Mouse (Mus musculus) midbrain, embryonic 13.5 days (tissue): ENCODE results near the gene Cpa5. TPM values are rescaled to one million over a fixed set of nuclear protein-coding genes. Genes with fewer than 3 reads are reported as not detected.

ENCODE experiments used
- ATAC-seq: fragments of 200-750 bp; cut with Nextera tagmentation; 2 replicates; pipeline ENCODE4 v1.8.0; 2017; ENCODE audit warnings: mild to moderate bottlenecking, moderate TSS enrichment, moderate library complexity
- H3K27ac ChIP-seq: fragments of 300-500 bp; sonication (generic); 2 replicates; pipeline ENCODE4 v1.5.1; 2015; ENCODE audit warnings: inconsistent platforms, mild to moderate bottlenecking, moderate library complexity
- H3K27me3 ChIP-seq: fragments of 300-500 bp; sonication (generic); 2 replicates; pipeline ENCODE4 v1.6.1; 2015; ENCODE audit warnings: mild to moderate bottlenecking, inconsistent platforms
- H3K36me3 ChIP-seq: fragments of 300-500 bp; sonication (generic); 2 replicates; pipeline ENCODE4 v1.6.1; 2015; ENCODE audit warnings: mild to moderate bottlenecking, inconsistent platforms
- H3K4me1 ChIP-seq: fragments of 300-500 bp; sonication (generic); replicated peaks from 2 replicates; pipeline ENCODE4 v1.6.1; 2015; ENCODE audit warnings: inconsistent platforms
- H3K4me2 ChIP-seq: fragments of 300-500 bp; sonication (generic); replicated peaks from 2 replicates; pipeline ENCODE4 v1.6.1; 2015; ENCODE audit warnings: moderate library complexity, mild to moderate bottlenecking, inconsistent platforms
- H3K4me3 ChIP-seq: fragments of 300-500 bp; sonication (generic); replicated peaks from 2 replicates; pipeline ENCODE4 v1.5.1; 2015; ENCODE audit warnings: mild to moderate bottlenecking, inconsistent platforms
- H3K9ac ChIP-seq: fragments of 300-500 bp; sonication (generic); replicated peaks from 2 replicates; pipeline ENCODE4 v1.6.1; 2015; ENCODE audit warnings: mild to moderate bottlenecking, inconsistent platforms
- H3K9me3 ChIP-seq: fragments of 300-500 bp; sonication (generic); 2 replicates; pipeline ENCODE4 v1.6.1; 2016; ENCODE audit warnings: mild to moderate bottlenecking, inconsistent platforms
- WGBS: fragments of 180-500 bp; shearing (Covaris S2); methylation state at CpG from one replicate; pipeline ENCODE4 v1.1.7; 2015; 5-methylcytosine and 5-hydroxymethylcytosine counted together
- polyA plus RNA-seq: library from polyadenylated mRNA; unstranded; fragments of >200 nt; fragmentation: Nextera tagmentation; extraction: Ambion mirVana; gene quantifications from 2 replicates; pipeline ENCODE4 v1.2.1, GENCODE M21; 2015

Cpa5 gene
- 0.10 TPM in 1 of 2 replicates, not detected in the other for polyA plus RNA-seq

DNA sequence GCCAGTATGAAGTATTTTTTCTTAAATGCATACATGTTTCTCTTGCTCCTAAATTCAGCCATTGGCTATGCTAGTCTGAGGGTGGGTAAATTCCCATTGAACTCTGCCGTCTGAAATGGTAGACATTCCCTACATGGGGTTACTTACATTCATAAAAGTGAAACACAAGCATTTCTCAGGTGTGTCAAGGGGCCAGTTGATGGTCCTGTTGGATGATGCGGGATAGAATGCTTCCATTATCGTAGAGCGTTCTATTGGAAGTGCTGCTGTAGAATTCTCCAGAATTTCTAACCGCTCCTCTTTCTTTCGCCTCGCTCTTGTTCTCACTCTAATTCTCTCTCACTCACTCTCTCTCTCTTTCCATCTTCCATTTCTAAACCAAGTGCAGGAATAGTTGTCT, at the start of gene Cpa5:
Gene Cpa5, plus strand, starts transcription at position 301 of the 400 bp plus-strand sequence.
- 79% methylated on average over 7 of the region's 7 CpGs for WGBS
- H3K27ac ChIP-seq = 0 out of 2 replicates have a peak within 1 kb of the TSS, but pooled peaks have one; percentile 1

GRCm38 (mm10) chr6:30562132-30562531, 48.7 kb upstream of the Cpa5 start:
- Histone ChIP-seq H3K4me2 (no peak overlapping the region), H3K27ac (no peak overlapping the region), H3K27me3 (no peaks in the 10 kb centered on the region), H3K9me3 (no peaks in the 10 kb centered on the region), H3K4me3 (no peak overlapping the region), H3K9ac (no peak overlapping the region), H3K4me1 (no peaks in the 10 kb centered on the region), H3K36me3 (no peaks in the 10 kb centered on the region)
- ATAC-seq = no peak
- WGBS = 79% methylated on average over 4 of the region's 4 CpGs

More for the DNA sequence above, at the start of gene Cpa5:
- no peak for ATAC-seq
- Histone ChIP-seq H3K4me3 (no peak within 1 kb of the TSS), H3K9ac (no peak within 1 kb of the TSS), H3K4me2 (no peak within 1 kb of the TSS), H3K27me3 (no peaks in the 10 kb centered on the region), H3K36me3 (no peaks in the 10 kb centered on the region), H3K9me3 (no peaks in the 10 kb centered on the region), H3K4me1 (peaks cover 14% of the 10 kb centered on the region)

- Histone ChIP-seq H3K9ac (no peak overlapping the region), H3K4me3 (no peak overlapping the region), H3K27ac (no peak overlapping the region), H3K4me2 (no peak overlapping the region), H3K4me1 (no peaks in the 10 kb centered on the region), H3K36me3 (no peaks in the 10 kb centered on the region), H3K9me3 (no peaks in the 10 kb centered on the region), H3K27me3 (no peaks in the 10 kb centered on the region)
- no peak for ATAC-seq
- WGBS = 90% methylated on average over 6 of the region's 6 CpGs
These were observed 47.2 kb upstream of the Cpa5 start for GRCm38 (mm10) chr6:30563575-30563974.

DNA sequence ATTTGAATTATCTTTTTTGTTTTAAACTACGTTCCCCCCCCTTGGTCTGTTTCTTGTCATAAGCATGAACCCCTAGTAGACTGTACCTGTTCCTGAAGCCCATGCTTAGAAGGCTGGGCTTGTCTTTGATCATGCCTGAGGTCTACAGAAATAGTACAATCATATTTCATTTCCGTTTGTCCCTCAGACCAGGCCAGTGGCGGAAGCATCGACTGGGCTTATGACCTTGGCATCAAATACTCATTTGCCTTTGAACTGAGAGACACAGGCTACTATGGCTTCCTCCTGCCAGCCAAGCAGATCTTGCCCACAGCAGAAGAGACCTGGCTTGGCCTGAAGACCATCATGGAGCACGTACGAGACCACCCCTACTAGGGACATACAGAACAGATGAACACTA, 46.8 kb upstream of the Cpa5 start:
- 92% methylated on average over 6 of the region's 6 CpGs for WGBS
- no peak overlapping the region for H3K9ac ChIP-seq
- H3K4me3 ChIP-seq = no peak overlapping the region
- no peak overlapping the region for H3K27ac ChIP-seq
- H3K9me3 ChIP-seq = no peaks in the 10 kb centered on the region
- no peak overlapping the region for H3K4me2 ChIP-seq
- H3K4me1 ChIP-seq = no peaks in the 10 kb centered on the region
- no peaks in the 10 kb centered on the region for H3K36me3 ChIP-seq
- no peaks in the 10 kb centered on the region for H3K27me3 ChIP-seq
- no peak for ATAC-seq

DNA sequence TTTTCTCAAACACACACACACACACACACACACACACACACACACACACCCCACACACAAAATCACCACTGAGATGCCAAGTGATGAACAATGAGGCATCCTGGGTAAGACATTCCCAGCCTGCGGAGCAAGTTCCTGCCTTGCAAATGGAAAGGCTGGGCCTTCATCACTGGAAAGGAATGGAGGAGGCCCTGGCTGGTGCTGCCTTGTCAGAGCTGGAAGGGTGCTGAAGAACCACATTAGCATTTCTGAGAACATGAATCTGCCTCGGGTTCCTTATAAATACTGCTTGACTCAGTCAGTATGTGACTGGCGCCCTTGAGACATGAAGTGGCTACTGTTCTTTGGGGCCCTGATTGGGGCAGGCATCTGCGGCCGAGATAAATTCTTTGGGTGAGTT, 42.7 kb upstream of the Cpa5 start, which contains the start of gene Cpa4:
Gene Cpa4, plus strand, starts transcription at position 301 of the 400 bp plus-strand sequence.
- no peak for ATAC-seq
- Histone ChIP-seq H3K9me3 (no peaks in the 10 kb centered on the region), H3K4me1 (peaks cover 10% of the 10 kb centered on the region), H3K27me3 (no peaks in the 10 kb centered on the region), H3K4me2 (no peak within 1 kb of the TSS), H3K9ac (no peak within 1 kb of the TSS), H3K4me3 (no peak within 1 kb of the TSS), H3K36me3 (no peaks in the 10 kb centered on the region), H3K27ac (no peak within 1 kb of the TSS)
- 79% methylated on average over 5 of the region's 5 CpGs for WGBS

DNA sequence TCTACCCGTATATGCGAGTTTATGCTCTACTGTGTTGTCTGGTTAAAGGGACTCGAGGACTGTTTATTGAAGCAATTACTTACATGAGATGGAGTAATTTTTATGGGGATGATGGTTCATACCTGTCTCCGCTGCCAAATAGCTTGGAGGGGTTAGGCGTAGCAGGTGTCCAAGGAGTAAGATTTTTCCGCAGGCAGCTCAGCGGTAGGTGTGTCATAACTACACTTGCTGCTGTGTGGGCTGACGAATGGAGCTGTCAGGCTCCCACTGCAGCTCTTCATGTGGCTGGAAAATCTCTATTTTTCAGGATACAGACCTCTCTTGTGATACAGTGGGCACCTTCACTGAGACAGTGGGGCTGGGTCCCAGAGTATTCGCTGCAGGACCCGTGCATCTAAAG, 41.5 kb upstream of the Cpa5 start:
- 92% methylated on average over 10 of the region's 10 CpGs for WGBS
- H3K4me2 ChIP-seq = no peak overlapping the region
- no peaks in the 10 kb centered on the region for H3K9me3 ChIP-seq
- H3K9ac ChIP-seq = no peak overlapping the region
- no peaks in the 10 kb centered on the region for H3K27me3 ChIP-seq
- H3K4me3 ChIP-seq = no peak overlapping the region
- no peaks in the 10 kb centered on the region for H3K36me3 ChIP-seq
- ATAC-seq = no peak
- H3K4me1 ChIP-seq = peaks cover 17% of the 10 kb centered on the region
- no peak overlapping the region for H3K27ac ChIP-seq

DNA sequence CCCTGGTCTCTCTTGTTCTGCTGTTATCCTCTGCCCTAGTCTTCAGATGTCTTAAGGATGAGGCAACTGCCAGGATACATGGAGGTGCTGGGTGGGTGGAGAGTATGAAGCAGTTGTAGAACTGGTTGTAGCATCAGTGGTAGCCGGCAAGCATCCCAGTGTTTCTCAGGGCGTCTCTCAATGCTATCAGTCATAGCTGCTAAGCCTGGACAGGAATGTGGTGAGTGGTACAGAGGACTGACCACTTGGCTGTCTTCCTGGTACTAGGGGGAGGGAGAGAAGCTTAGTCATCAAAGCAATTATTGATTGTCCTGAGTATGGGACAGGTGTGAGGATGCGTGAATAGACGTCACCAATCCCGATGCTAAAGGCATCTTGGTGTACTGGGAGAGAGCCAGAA, 40.8 kb upstream of the Cpa5 start:
- H3K4me1 ChIP-seq = peaks cover 17% of the 10 kb centered on the region
- WGBS = 96% methylated on average over 5 of the region's 5 CpGs
- ATAC-seq = no peak
- no peaks in the 10 kb centered on the region for H3K36me3 ChIP-seq
- H3K27me3 ChIP-seq = no peaks in the 10 kb centered on the region
- H3K27ac ChIP-seq = no peak overlapping the region
- H3K4me3 ChIP-seq = no peak overlapping the region
- no peaks in the 10 kb centered on the region for H3K9me3 ChIP-seq
- no peak overlapping the region for H3K9ac ChIP-seq
- H3K4me2 ChIP-seq = no peak overlapping the region

GRCm38 (mm10) chr6:30572456-30573311, 38.1 kb upstream of the Cpa5 start:
- peak overlapping the region; percentile 74 for H3K27ac ChIP-seq
- 24% methylated on average over 20 of the region's 20 CpGs for WGBS
- peak; percentile 95 for ATAC-seq

GRCm38 (mm10) chr6:30573380-30573779, 37.4 kb upstream of the Cpa5 start:
- Histone ChIP-seq H3K36me3 (no peaks in the 10 kb centered on the region), H3K4me2 (no peak overlapping the region), H3K4me3 (no peak overlapping the region), H3K27me3 (no peaks in the 10 kb centered on the region), H3K4me1 (peaks cover 17% of the 10 kb centered on the region), H3K9ac (no peak overlapping the region), H3K9me3 (no peaks in the 10 kb centered on the region), H3K27ac (peak overlapping the region; percentile 71)
- no peak for ATAC-seq
- WGBS = 67% methylated on average over 5 of the region's 5 CpGs

More at GRCm38 (mm10) chr6:30572456-30573311, 38.1 kb upstream of the Cpa5 start:
- H3K27me3 ChIP-seq = no peaks in the 10 kb centered on the region
- no peaks in the 10 kb centered on the region for H3K36me3 ChIP-seq
- H3K4me1 ChIP-seq = peaks cover 17% of the 10 kb centered on the region
- no peak overlapping the region for H3K9ac ChIP-seq
- H3K4me3 ChIP-seq = no peak overlapping the region
- H3K9me3 ChIP-seq = no peaks in the 10 kb centered on the region
- H3K4me2 ChIP-seq = 0 out of 2 replicates have a peak overlapping the region, but pooled peaks have one; percentile 18

DNA sequence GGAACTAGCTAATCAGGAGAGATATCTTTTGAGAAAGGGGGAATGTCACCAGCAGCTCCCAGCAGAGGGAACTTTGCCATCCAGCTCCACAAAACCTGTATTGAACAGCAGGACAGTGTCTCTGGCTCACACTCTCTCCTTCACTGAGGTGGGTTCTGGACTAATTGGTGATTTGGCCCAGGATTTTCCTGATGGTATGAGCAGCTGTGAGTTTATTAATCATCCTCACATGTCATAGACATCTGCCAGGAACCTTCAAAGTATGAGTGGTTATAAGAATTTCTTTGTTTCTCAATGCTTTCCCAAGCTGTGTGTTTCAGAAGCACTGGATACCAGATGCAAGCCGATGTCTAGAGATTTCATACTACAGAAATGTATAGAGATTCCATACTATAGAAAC, 35.9 kb upstream of the Cpa5 start:
- peaks cover 23% of the 10 kb centered on the region for H3K4me1 ChIP-seq
- ATAC-seq = no peak
- H3K9me3 ChIP-seq = no peaks in the 10 kb centered on the region
- no peak overlapping the region for H3K4me3 ChIP-seq
- no peaks in the 10 kb centered on the region for H3K27me3 ChIP-seq
- H3K4me2 ChIP-seq = no peak overlapping the region
- no peak overlapping the region for H3K27ac ChIP-seq
- 95% methylated on average over 1 of the region's 1 CpGs for WGBS
- H3K9ac ChIP-seq = no peak overlapping the region
- no peaks in the 10 kb centered on the region for H3K36me3 ChIP-seq

DNA sequence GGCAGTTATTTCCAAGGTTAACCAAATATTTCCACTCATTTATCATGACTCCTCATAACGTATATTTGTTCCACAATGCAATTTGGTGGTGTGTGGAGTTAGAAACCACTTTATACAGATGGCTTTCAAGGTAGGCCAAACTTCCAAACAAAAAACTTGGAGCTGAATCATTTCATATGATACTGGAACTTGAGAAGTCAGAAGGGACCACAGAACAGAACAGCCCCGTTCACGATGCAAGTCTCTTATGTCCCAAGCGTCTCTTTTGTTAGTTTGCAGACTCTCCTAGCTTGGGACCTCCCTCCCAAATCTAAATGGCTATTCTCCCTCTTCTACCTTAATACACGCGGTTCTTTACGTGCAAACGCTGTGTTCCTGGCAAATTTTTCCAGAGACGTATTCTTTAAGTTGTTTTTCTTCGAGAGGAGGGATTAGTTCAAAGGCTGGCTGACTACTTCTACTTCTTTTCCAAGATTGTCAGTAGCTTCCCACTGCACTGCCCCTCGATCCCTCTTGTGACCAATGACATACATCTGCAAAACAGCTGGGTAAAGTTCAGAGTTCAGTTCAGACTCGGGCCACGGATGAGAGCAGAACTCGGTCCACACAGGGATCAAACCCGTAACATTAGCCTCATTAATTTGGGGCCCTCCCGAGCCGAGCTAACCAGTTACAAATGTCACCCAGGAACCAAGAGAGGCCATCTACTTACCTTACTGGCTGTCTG, 34.2 kb upstream of the Cpa5 start:
- 74% methylated on average over 17 of the region's 17 CpGs for WGBS
- H3K4me3 ChIP-seq = no peak overlapping the region
- H3K27ac ChIP-seq = no peak overlapping the region
- H3K9ac ChIP-seq = no peak overlapping the region
- H3K4me1 ChIP-seq = peaks cover 40% of the 10 kb centered on the region
- no peak for ATAC-seq
- H3K27me3 ChIP-seq = no peaks in the 10 kb centered on the region
- H3K36me3 ChIP-seq = no peaks in the 10 kb centered on the region
- H3K4me2 ChIP-seq = no peak overlapping the region
- no peaks in the 10 kb centered on the region for H3K9me3 ChIP-seq
